Mouse (Mus musculus) liver, embryonic 12.5 days (tissue): ENCODE measurements around the gene Rad51b. TPM values are rescaled to one million over a fixed set of nuclear protein-coding genes. Genes with fewer than 3 reads are reported as not detected.

Source experiments
- ATAC-seq: fragments of 200-750 bp; cut with Nextera tagmentation; 2 replicates; pipeline ENCODE4 v1.8.0; 2017; ENCODE audit warnings: moderate number of reproducible peaks, mild to moderate bottlenecking, moderate library complexity
- H3K27ac ChIP-seq: fragments of 300-500 bp; sonication (generic); 2 replicates; pipeline ENCODE4 v1.5.1; 2016; ENCODE audit warnings: mild to moderate bottlenecking
- H3K27me3 ChIP-seq: fragments of 300-500 bp; sonication (generic); replicated peaks from 2 replicates; pipeline ENCODE4 v1.6.1; 2016; ENCODE audit warnings: mild to moderate bottlenecking, moderate library complexity
- H3K36me3 ChIP-seq: fragments of 300-500 bp; sonication (generic); 2 replicates; pipeline ENCODE4 v1.6.1; 2016; ENCODE audit warnings: mild to moderate bottlenecking, moderate library complexity
- H3K4me1 ChIP-seq: fragments of 300-500 bp; sonication (generic); 2 replicates; pipeline ENCODE4 v1.6.1; 2016
- H3K4me2 ChIP-seq: fragments of 300-500 bp; sonication (generic); 2 replicates; pipeline ENCODE4 v1.6.1; 2016; ENCODE audit warnings: mild to moderate bottlenecking, moderate library complexity
- H3K4me3 ChIP-seq: fragments of 300-500 bp; sonication (generic); 2 replicates; pipeline ENCODE4 v1.5.1; 2016; ENCODE audit warnings: mild to moderate bottlenecking, moderate library complexity
- H3K9ac ChIP-seq: fragments of 300-500 bp; sonication (generic); 2 replicates; pipeline ENCODE4 v1.6.1; 2016; ENCODE audit warnings: mild to moderate bottlenecking, moderate library complexity
- H3K9me3 ChIP-seq: fragments of 300-500 bp; sonication (generic); replicated peaks from 2 replicates; pipeline ENCODE4 v1.6.1; 2016; ENCODE audit warnings: mild to moderate bottlenecking, moderate library complexity
- WGBS: fragments of 180-500 bp; shearing (Covaris S2); methylation state at CpG from one replicate; pipeline ENCODE4 v1.1.7; 2016; ENCODE audit not compliant: insufficient replicate concordance; 5-methylcytosine and 5-hydroxymethylcytosine counted together
- polyA plus RNA-seq: library from polyadenylated mRNA; unstranded; fragments of >200 nt; fragmentation: Nextera tagmentation; extraction: Ambion mirVana; gene quantifications from 2 replicates; pipeline ENCODE4 v1.2.1, GENCODE M21; 2016

Rad51b gene
- polyA plus RNA-seq, 1 experiment from 2014 or later: 7.5 TPM

DNA sequence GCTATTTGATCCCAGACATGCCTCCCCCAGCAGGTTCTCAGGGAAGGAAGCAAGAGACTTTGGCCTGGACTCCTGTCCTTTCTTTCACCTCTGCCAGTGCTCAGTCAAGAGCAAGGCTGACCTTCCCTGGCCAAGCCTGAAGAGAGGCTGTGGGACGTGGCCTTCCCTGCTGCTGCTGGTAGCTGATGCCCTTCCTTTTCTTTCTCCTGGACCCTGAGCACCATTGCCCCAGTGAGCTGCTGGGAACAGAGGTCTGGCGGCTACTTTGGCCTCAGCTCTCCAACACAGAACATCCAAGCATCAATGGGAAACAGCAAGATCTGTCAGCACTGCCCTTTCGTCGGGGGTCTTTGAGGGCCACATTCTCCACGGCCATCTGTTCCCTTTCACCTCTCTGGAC lies 455.1 kb downstream of the Rad51b start:
- no peak overlapping the region for H3K4me2 ChIP-seq
- ATAC-seq: no peak
- H3K4me1 ChIP-seq: peaks cover 30% of the 10 kb centered on the region
- H3K36me3 ChIP-seq: no peaks in the 10 kb centered on the region
- H3K9ac ChIP-seq: no peak overlapping the region
- H3K4me3 ChIP-seq: no peak overlapping the region
- H3K27me3 ChIP-seq: no peaks in the 10 kb centered on the region
- 55% methylated on average over 5 of the region's 5 CpGs for WGBS
- no peak overlapping the region; the same call in 1 of the 2 replicates for H3K27ac ChIP-seq
- no peaks in the 10 kb centered on the region for H3K9me3 ChIP-seq

DNA sequence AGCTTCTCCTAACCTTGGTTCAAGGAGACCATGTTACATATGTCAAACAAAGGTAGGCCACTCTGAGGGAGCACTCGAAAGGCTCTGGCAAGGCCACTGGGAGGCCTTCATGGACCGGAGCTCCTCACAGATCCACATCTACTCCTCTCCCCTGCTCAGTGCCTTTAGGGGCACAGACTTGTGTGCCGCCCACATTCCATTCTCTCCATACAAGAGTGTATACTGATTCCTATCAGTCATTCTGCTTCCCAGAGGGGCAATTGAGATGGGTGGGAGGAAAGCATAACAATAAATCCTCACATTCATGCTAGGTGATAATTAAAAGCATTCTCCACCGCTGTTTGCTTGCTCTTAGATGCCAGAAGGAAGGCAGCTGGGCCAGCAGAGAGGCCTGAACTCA lies 458.5 kb downstream of the Rad51b start:
- Histone ChIP-seq H3K9me3 (no peaks in the 10 kb centered on the region), H3K27me3 (no peaks in the 10 kb centered on the region), H3K36me3 (no peaks in the 10 kb centered on the region), H3K4me2 (no peak overlapping the region), H3K4me1 (peaks cover 34% of the 10 kb centered on the region), H3K27ac (no peak overlapping the region), H3K4me3 (no peak overlapping the region), H3K9ac (no peak overlapping the region)
- no peak for ATAC-seq
- 68% methylated on average over 4 of the region's 4 CpGs for WGBS

GRCm38 (mm10) chr12:79756352-79756751 lies 459.3 kb downstream of the Rad51b start:
- Histone ChIP-seq H3K27me3 (no peaks in the 10 kb centered on the region), H3K9ac (no peak overlapping the region), H3K9me3 (no peaks in the 10 kb centered on the region), H3K27ac (no peak overlapping the region), H3K4me3 (no peak overlapping the region), H3K36me3 (no peaks in the 10 kb centered on the region), H3K4me1 (peaks cover 31% of the 10 kb centered on the region), H3K4me2 (no peak overlapping the region)
- ATAC-seq: no peak
- WGBS: 57% methylated on average over 5 of the region's 5 CpGs

- WGBS: 70% methylated on average over 4 of the region's 4 CpGs
- Histone ChIP-seq H3K9ac (no peak overlapping the region), H3K4me2 (no peak overlapping the region), H3K4me3 (no peak overlapping the region), H3K4me1 (peaks cover 33% of the 10 kb centered on the region), H3K9me3 (no peaks in the 10 kb centered on the region), H3K27me3 (no peaks in the 10 kb centered on the region), H3K27ac (no peak overlapping the region), H3K36me3 (no peaks in the 10 kb centered on the region)
- no peak for ATAC-seq
These were observed 460.7 kb downstream of the Rad51b start for GRCm38 (mm10) chr12:79757775-79758174.

DNA sequence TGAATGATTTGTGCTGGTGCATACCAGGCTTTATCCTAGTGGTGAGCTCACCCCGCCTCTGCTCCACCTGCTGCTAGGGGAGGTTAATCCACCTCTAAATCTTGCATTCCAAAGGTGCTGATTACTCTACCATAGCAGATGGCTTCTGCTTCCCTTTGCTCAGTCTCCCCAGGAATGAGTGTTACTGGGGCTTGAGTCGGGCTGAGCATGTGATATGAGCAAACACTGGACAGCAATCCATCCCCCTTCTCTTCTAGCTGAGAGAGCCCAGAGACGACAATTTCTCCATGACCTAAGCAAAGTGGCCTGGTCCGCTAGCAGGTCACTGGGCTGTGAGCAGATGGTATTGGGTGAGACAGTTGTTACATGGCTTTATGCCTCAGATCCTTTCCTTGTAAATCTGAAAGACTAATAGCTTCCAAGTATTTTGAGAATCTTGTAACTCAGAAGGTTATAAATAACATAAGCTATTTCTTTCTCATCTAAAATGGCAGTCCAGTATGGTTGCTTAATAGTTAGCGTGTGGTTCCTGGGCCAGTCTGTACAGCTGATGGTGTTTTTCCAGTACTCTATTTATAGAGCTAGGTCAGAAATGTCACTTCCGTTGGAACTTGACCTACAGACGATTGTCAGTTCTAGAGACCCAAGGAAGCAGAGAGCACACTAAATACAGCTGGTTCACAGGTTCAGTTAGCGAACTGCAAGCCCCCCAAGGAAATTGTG lies 462.3 kb downstream of the Rad51b start:
- no peaks in the 10 kb centered on the region for H3K36me3 ChIP-seq
- H3K4me1 ChIP-seq: peaks cover 43% of the 10 kb centered on the region
- H3K4me3 ChIP-seq: no peak overlapping the region
- H3K27ac ChIP-seq: no peak overlapping the region
- WGBS: 54% methylated on average over 8 of the region's 8 CpGs
- H3K4me2 ChIP-seq: no peak overlapping the region
- ATAC-seq: no peak
- no peak overlapping the region for H3K9ac ChIP-seq
- H3K9me3 ChIP-seq: no peaks in the 10 kb centered on the region
- no peaks in the 10 kb centered on the region for H3K27me3 ChIP-seq

- Histone ChIP-seq H3K9ac (no peak overlapping the region), H3K4me2 (no peak overlapping the region), H3K27ac (no peak overlapping the region), H3K36me3 (no peaks in the 10 kb centered on the region), H3K4me1 (peaks cover 46% of the 10 kb centered on the region), H3K9me3 (no peaks in the 10 kb centered on the region), H3K27me3 (no peaks in the 10 kb centered on the region), H3K4me3 (no peak overlapping the region)
- no peak for ATAC-seq
- 50% methylated on average over 2 of the region's 2 CpGs for WGBS
These were observed 464.1 kb downstream of the Rad51b start for GRCm38 (mm10) chr12:79761217-79761616.

- ATAC-seq: no peak
- no peak overlapping the region for H3K9ac ChIP-seq
- 62% methylated on average over 2 of the region's 2 CpGs for WGBS
- H3K27ac ChIP-seq: peak overlapping the region; percentile 71
- H3K4me3 ChIP-seq: no peak overlapping the region
- H3K9me3 ChIP-seq: no peaks in the 10 kb centered on the region
- no peaks in the 10 kb centered on the region for H3K36me3 ChIP-seq
- peaks cover 48% of the 10 kb centered on the region for H3K4me1 ChIP-seq
- H3K27me3 ChIP-seq: no peaks in the 10 kb centered on the region
- H3K4me2 ChIP-seq: peak overlapping the region; percentile 13; the same call in 1 of the 2 replicates
These were observed 465.0 kb downstream of the Rad51b start for GRCm38 (mm10) chr12:79762087-79762486.

DNA sequence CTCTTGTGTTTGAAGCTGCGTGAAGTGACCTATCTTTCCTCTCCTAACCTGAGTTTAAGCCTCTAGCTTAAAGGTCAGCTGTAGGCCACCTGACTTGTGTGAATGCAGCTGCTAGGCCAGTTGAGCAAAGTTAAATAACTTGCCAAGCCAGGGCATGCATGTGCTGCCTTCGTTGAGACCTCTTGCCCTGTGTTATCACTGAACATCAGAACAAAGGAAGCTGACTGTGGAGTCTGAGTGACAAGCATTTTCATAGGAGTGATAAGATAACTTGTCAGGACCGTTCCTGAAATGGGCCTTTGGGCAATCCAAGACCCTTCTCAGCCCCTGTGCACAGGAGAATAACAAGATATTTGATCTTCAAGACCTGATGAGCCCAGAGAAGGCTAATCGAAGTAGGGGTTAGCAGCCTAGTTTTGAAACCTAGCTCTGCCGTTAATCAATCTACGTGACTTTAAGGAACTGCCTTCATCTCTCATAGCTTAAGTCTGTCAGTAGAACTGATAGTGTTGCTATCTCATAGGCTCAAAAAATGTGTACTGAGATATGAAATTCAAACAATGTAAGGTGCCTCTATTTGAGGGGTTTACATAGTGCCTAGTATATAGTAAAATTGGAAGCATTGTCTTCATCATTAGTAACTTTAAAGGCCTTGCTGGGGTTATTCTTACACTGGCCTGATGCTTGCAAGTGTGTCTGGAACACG lies 465.6 kb downstream of the Rad51b start:
- 16% methylated on average over 7 of the region's 7 CpGs for WGBS
- H3K27ac ChIP-seq: peak overlapping the region; percentile 71
- H3K4me3 ChIP-seq: no peak overlapping the region
- H3K36me3 ChIP-seq: no peaks in the 10 kb centered on the region
- no peak overlapping the region for H3K9ac ChIP-seq
- ATAC-seq: peak; percentile 70
- H3K4me1 ChIP-seq: peaks cover 52% of the 10 kb centered on the region
- H3K9me3 ChIP-seq: no peaks in the 10 kb centered on the region
- no peaks in the 10 kb centered on the region for H3K27me3 ChIP-seq
- peak overlapping the region; percentile 13; the same call in 1 of the 2 replicates for H3K4me2 ChIP-seq

GRCm38 (mm10) chr12:79766116-79766515 lies 469.0 kb downstream of the Rad51b start:
- Histone ChIP-seq H3K9me3 (no peaks in the 10 kb centered on the region), H3K27ac (no peak overlapping the region), H3K36me3 (no peaks in the 10 kb centered on the region), H3K4me2 (no peak overlapping the region), H3K9ac (no peak overlapping the region), H3K4me3 (no peak overlapping the region), H3K27me3 (no peaks in the 10 kb centered on the region), H3K4me1 (peaks cover 72% of the 10 kb centered on the region)
- 65% methylated on average over 6 of the region's 6 CpGs for WGBS
- no peak for ATAC-seq

DNA sequence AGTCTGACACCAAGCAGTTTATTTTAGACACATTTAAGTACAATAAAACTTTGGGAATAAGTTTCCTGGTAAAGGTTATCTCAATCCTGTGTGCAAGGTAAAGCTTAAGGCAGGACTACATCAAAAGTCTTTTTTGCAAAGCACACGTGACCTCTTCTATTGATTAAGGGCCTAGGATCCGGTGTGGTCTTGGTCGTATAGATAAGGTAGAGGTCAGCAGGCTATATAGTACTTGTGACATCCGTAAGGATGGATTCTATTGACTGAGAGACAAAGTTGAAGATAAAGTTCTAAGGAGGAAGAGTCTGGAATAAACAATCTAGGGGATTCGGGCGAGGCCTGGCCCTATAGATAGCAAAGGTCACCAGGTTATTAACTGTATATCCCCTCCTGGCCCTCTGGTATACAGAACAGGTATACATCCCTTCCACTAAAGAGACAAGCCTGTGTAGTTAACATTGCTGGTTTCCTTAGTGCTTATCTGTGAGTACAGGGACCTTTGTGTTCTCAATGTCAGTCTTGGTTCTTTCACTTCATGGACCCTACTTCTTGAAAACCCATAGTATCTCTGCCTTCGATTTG lies 471.8 kb downstream of the Rad51b start:
- no peaks in the 10 kb centered on the region for H3K27me3 ChIP-seq
- H3K4me3 ChIP-seq: no peak overlapping the region
- H3K27ac ChIP-seq: no peak overlapping the region
- H3K4me1 ChIP-seq: peaks cover 49% of the 10 kb centered on the region
- no peak overlapping the region for H3K4me2 ChIP-seq
- 24% methylated on average over 7 of the region's 7 CpGs for WGBS
- H3K9ac ChIP-seq: no peak overlapping the region
- H3K36me3 ChIP-seq: peaks cover 2% of the 10 kb centered on the region; the same call in 1 of the 2 replicates
- 0 out of 2 replicates have a peak, but pooled peaks have one; percentile 30 for ATAC-seq
- no peaks in the 10 kb centered on the region; the same call in 1 of the 2 replicates for H3K9me3 ChIP-seq

DNA sequence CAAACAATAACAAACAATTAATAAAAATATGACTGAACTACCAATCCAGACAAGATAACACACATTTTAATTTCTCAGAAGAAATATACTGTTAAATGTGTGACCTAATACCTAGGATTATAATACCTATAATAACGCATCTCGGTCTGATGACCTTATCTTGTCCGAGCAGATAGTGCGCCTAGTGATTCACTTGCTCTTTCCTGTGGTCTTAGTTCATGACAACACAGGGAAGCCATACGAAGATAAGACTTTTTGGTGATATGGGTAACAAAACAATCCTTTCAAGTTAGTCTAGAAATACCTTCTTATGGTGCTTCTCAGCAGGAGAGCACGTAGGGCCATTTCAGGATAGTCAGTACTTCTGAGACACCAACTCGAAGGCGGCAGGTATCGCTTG lies 472.7 kb downstream of the Rad51b start:
- no peaks in the 10 kb centered on the region for H3K27me3 ChIP-seq
- no peaks in the 10 kb centered on the region; the same call in 1 of the 2 replicates for H3K9me3 ChIP-seq
- peak; percentile 73 for ATAC-seq
- WGBS: 41% methylated on average over 9 of the region's 9 CpGs
- H3K4me1 ChIP-seq: peaks cover 49% of the 10 kb centered on the region
- no peak overlapping the region for H3K4me3 ChIP-seq
- no peak overlapping the region for H3K27ac ChIP-seq
- H3K4me2 ChIP-seq: no peak overlapping the region
- no peak overlapping the region for H3K9ac ChIP-seq
- H3K36me3 ChIP-seq: peaks cover 3% of the 10 kb centered on the region; the same call in 1 of the 2 replicates

GRCm38 (mm10) chr12:79771194-79771593 lies 474.1 kb downstream of the Rad51b start:
- Histone ChIP-seq H3K9me3 (no peaks in the 10 kb centered on the region; the same call in 1 of the 2 replicates), H3K27me3 (no peaks in the 10 kb centered on the region), H3K27ac (no peak overlapping the region), H3K4me3 (no peak overlapping the region), H3K4me1 (peaks cover 44% of the 10 kb centered on the region), H3K9ac (no peak overlapping the region), H3K36me3 (peaks cover 3% of the 10 kb centered on the region; the same call in 1 of the 2 replicates), H3K4me2 (no peak overlapping the region)
- 79% methylated on average over 4 of the region's 4 CpGs for WGBS
- ATAC-seq: no peak
